In the genomic region with DNA sequence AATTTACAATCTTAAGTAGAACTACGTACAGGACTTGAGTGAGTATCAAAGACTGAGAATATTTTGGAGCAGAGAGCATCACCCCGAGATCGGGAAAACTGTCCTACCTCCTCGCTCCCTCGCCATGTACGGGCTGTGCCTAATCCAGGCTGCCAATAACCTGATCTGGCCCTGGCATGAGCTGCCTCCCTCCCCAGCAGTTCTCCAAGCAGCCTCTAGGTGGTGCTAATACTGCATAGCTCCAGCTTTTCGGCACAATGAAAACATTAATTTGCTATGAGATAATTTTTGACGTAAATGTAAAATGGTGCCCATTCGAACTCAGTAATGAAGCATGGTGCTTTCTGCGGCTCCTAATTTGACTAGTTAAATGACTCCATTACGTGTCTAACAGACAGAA, we compare ENCODE assay signal across 9 mouse cellular contexts.
DNase-seq lines count a peak whose midpoint lies in the region; ATAC-seq lines count a peak whose summit lies in the region.
"Had no signal": no experiment of that assay in that cellular context is flagged by ENCODE, and none has a peak within 500 bp of the region (broad histone marks: within the 10 kb centered on the region; RNA-seq: fewer than 3 reads in every experiment).

No protein-coding gene starts in this region.

- H3K4me3 ChIP-seq in forebrain, embryonic 16.5 days (replicated peaks; ENCODE audit: low read length): no peak overlapping the region
- H3K4me3 ChIP-seq in hindbrain, embryonic 11.5 days (ENCODE audit: low read depth, low read length): no peak overlapping the region
- H3K4me3 ChIP-seq: megakaryocyte, embryonic 14.5 days had no signal

- DNase-seq in MN1 (ENCODE audit: low spot score): peak; percentile 19
- DNase-seq in cerebellum, adult 11-12 months: peak; percentile 87
- DNase-seq in hindbrain, embryonic 11.5 days (ENCODE audit: low spot score): peak; percentile 86
- peak; percentile 89 to 90 for DNase-seq in layer of hippocampus, postnatal 10 days (ENCODE audit: low spot score in 2 of 2)
- peak; percentile 71 for DNase-seq in lung, postnatal 25 days (ENCODE audit: low spot score)
- DNase-seq in retina, adult 2 months (ENCODE audit: low read depth, low spot score): peak; percentile 74
- peak; percentile 58 to 66 for DNase-seq in urinary bladder, adult 18-20 months (ENCODE audit: low spot score in 2 of 2)

- peak overlapping the region; percentile 34 for H3K4me2 ChIP-seq in forebrain, embryonic 16.5 days (ENCODE audit: low read length)
- H3K4me2 ChIP-seq in hindbrain, embryonic 11.5 days (replicated peaks; ENCODE audit: low read depth, low read length): 0 out of 2 replicates have a peak overlapping the region, but pooled peaks have one; percentile 7

- H3K9me3 ChIP-seq in forebrain, embryonic 16.5 days (ENCODE audit: control insufficient read depth, low read length): no peaks in the 10 kb centered on the region
- H3K9me3 ChIP-seq in hindbrain, embryonic 11.5 days (ENCODE audit: control insufficient read depth, low read length): no peaks in the 10 kb centered on the region
- H3K9me3 ChIP-seq: megakaryocyte, embryonic 14.5 days had no signal

- H3K27me3 ChIP-seq in forebrain, embryonic 16.5 days (replicated peaks; ENCODE audit: control insufficient read depth, insufficient read depth, low read length): no peaks in the 10 kb centered on the region
- H3K27me3 ChIP-seq in hindbrain, embryonic 11.5 days (ENCODE audit: control insufficient read depth, insufficient read depth, low read length): no peaks in the 10 kb centered on the region
- H3K27me3 ChIP-seq: megakaryocyte, embryonic 14.5 days had no signal

- peak; percentile 72 for ATAC-seq in forebrain, embryonic 16.5 days
- no peak for ATAC-seq in hindbrain, embryonic 11.5 days (ENCODE audit: low FRiP score)

- no peak overlapping the region for H3K27ac ChIP-seq in forebrain, embryonic 16.5 days (ENCODE audit: low read length)
- no peak overlapping the region for H3K27ac ChIP-seq in hindbrain, embryonic 11.5 days (ENCODE audit: low read depth, low read length)

- WGBS in forebrain, embryonic 16.5 days: 6% methylated on average over 11 of the region's 11 CpGs
- WGBS in hindbrain, embryonic 11.5 days: 14% methylated on average over 11 of the region's 11 CpGs

- H3K4me1 ChIP-seq in forebrain, embryonic 16.5 days (replicated peaks; ENCODE audit: control insufficient read depth, insufficient read depth, low read length): peaks cover 18% of the 10 kb centered on the region
- H3K4me1 ChIP-seq in hindbrain, embryonic 11.5 days (replicated peaks; ENCODE audit: control insufficient read depth, insufficient read depth, low read length): peaks cover 9% of the 10 kb centered on the region

- H3K36me3 ChIP-seq in forebrain, embryonic 16.5 days (ENCODE audit: control insufficient read depth, insufficient read depth): no peaks in the 10 kb centered on the region
- no peaks in the 10 kb centered on the region for H3K36me3 ChIP-seq in hindbrain, embryonic 11.5 days (ENCODE audit: control insufficient read depth, insufficient read depth, low read length)

- H3K9ac ChIP-seq in forebrain, embryonic 16.5 days (replicated peaks; ENCODE audit: low read depth, low read length): no peak overlapping the region
- H3K9ac ChIP-seq in hindbrain, embryonic 11.5 days (ENCODE audit: low read depth, low read length): no peak overlapping the region

Comparison
In these comparisons a context has a peak if more than half of its experiments do, and no peak if none do; other contexts are left out.
1. DNase-seq: peak in every context shown above with its lines; median percentile 90 in layer of hippocampus, postnatal 10 days; 87 in cerebellum, adult 11-12 months; 86 in hindbrain, embryonic 11.5 days; 74 in retina, adult 2 months; 71 in lung, postnatal 25 days; 62 in urinary bladder, adult 18-20 months; 19 in MN1.